Mouse (Mus musculus) liver, postnatal 0 days (tissue): Measurements from ENCODE around the gene Hopx.

Experiments
- CTCF ChIP-seq: sonication (generic); IDR thresholded peaks from 2 replicates; pipeline ENCODE4 v1.5.1; 2016; ENCODE audit warnings: antibody characterized with exemption, low read depth
- EP300 ChIP-seq: IDR thresholded peaks from 2 replicates; pipeline ENCODE4 v1.6.1; 2016; ENCODE audit warnings: antibody characterized with exemption, low read depth, mild to moderate bottlenecking

DNA sequence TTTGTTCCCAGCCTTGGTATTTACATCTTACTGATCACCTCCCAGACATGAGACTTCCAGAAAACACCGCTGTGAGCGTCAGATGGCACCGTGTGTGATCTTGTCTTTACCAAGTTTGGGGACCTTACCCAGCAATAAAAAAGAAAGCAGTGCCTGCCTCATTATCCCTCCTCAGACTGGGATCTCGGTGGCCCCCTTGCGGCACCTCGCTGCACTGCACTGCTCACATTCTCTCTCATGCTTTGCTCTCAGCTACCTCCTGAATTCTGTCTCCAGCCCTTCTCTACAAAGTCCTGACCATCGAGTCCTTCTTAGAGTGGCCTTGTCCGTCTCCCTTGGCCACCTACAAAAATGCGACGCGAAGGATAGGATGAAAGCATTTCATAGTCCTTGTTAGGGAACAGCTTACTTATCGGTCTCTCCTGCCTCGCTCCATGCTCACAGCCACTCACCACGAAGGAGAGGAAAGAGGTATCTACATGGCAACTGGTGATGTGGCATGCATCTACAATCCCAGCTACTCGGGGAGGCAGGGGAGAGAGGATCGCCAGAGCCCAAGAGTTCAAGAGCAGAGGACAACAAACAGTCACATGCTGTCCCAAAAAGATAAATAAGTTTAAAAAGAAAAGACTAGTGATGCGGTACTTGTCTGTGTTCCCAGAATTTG is 53.4 kb downstream of the Hopx start:
- TF ChIP-seq EP300 (no peak), CTCF (peak; percentile 93)
